Mouse (Mus musculus): ENCODE measurements around the gene Vmn1r2. TPM values are rescaled to one million over a fixed set of nuclear protein-coding genes. Genes with fewer than 3 reads are reported as not detected.
"Not testable (repeated sequence)": the region's sequence is repeated elsewhere in the genome, so short reads cannot be mapped to it uniquely, and the experiment has no call there.

Vmn1r2 gene
- polyA plus RNA-seq (2014; fragmentation: Nextera tagmentation; extraction: Ambion mirVana): not detected in 2 replicates

DNA sequence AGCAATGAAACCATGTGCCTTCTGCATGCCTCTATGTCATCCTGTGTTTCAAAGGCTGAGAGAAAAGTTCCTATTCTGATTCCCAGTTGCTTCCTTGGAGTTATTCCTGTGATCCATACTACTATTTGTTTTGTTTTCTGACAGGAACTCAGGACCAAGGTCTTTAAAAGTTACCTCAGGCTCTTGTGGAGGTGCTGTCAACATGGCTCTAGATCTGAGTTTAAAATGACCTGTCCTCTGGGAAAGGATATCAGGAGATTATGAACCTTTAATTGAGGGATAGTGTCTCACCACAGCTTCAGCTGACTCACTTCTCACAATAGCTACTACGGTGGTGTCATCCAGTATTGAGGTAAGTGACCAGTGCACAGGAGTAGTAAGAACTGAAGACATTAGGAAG, at the start of gene Vmn1r2:
Vmn1r2 (plus strand) TSS at position 301 of the 400 bp plus-strand sequence.
- H3K4me3 ChIP-seq (ENCODE audit: low read depth, low read length); H3K27me3 ChIP-seq (replicated peaks; ENCODE audit: control insufficient read depth, insufficient read depth, low read length); H3K4me2 ChIP-seq; ATAC-seq (replicated peaks; ENCODE audit: low FRiP score); H3K4me1 ChIP-seq (replicated peaks; ENCODE audit: control insufficient read depth, insufficient read depth, low read length); H3K27ac ChIP-seq (ENCODE audit: low read depth, low read length); H3K9me3 ChIP-seq (ENCODE audit: control insufficient read depth, low read length); DNase-seq (ENCODE audit: low spot score); H3K36me3 ChIP-seq (ENCODE audit: control insufficient read depth, insufficient read depth, low read length); H3K9ac ChIP-seq (ENCODE audit: low read depth, low read length): not testable (repeated sequence)
- no CpG with 5 or more reads among the region's 1 CpGs for WGBS

GRCm38 (mm10) chr4:3147926-3148325, 19.2 kb upstream of the Vmn1r2 start:
- not testable (repeated sequence) for ATAC-seq (replicated peaks; ENCODE audit: low FRiP score); H3K27ac ChIP-seq (ENCODE audit: low read depth, low read length); H3K9me3 ChIP-seq (ENCODE audit: control insufficient read depth, low read length); H3K4me3 ChIP-seq (ENCODE audit: low read depth, low read length); H3K4me2 ChIP-seq; H3K27me3 ChIP-seq (replicated peaks; ENCODE audit: control insufficient read depth, insufficient read depth, low read length); H3K36me3 ChIP-seq (ENCODE audit: control insufficient read depth, insufficient read depth, low read length); DNase-seq (ENCODE audit: low spot score); H3K4me1 ChIP-seq (replicated peaks; ENCODE audit: control insufficient read depth, insufficient read depth, low read length); H3K9ac ChIP-seq (ENCODE audit: low read depth, low read length)
- WGBS: no CpG with 5 or more reads among the region's 3 CpGs

GRCm38 (mm10) chr4:3153320-3153719, 13.8 kb upstream of the Vmn1r2 start:
- H3K9ac ChIP-seq (ENCODE audit: low read depth, low read length); DNase-seq (ENCODE audit: low spot score); H3K4me2 ChIP-seq; H3K4me3 ChIP-seq (ENCODE audit: low read depth, low read length); H3K4me1 ChIP-seq (replicated peaks; ENCODE audit: control insufficient read depth, insufficient read depth, low read length); H3K27me3 ChIP-seq (replicated peaks; ENCODE audit: control insufficient read depth, insufficient read depth, low read length); H3K9me3 ChIP-seq (ENCODE audit: control insufficient read depth, low read length); H3K27ac ChIP-seq (ENCODE audit: low read depth, low read length); ATAC-seq (replicated peaks; ENCODE audit: low FRiP score); H3K36me3 ChIP-seq (ENCODE audit: control insufficient read depth, insufficient read depth, low read length): not testable (repeated sequence)
- WGBS: 76% methylated on average over 2 of the region's 2 CpGs

GRCm38 (mm10) chr4:3164429-3164828, 2.7 kb upstream of the Vmn1r2 start:
- not testable (repeated sequence) for H3K27ac ChIP-seq (ENCODE audit: low read depth, low read length); DNase-seq (ENCODE audit: low spot score); H3K9ac ChIP-seq (ENCODE audit: low read depth, low read length); ATAC-seq (replicated peaks; ENCODE audit: low FRiP score); H3K36me3 ChIP-seq (ENCODE audit: control insufficient read depth, insufficient read depth, low read length); H3K9me3 ChIP-seq (ENCODE audit: control insufficient read depth, low read length); H3K4me3 ChIP-seq (ENCODE audit: low read depth, low read length); H3K4me2 ChIP-seq; H3K4me1 ChIP-seq (replicated peaks; ENCODE audit: control insufficient read depth, insufficient read depth, low read length); H3K27me3 ChIP-seq (replicated peaks; ENCODE audit: control insufficient read depth, insufficient read depth, low read length)

DNA sequence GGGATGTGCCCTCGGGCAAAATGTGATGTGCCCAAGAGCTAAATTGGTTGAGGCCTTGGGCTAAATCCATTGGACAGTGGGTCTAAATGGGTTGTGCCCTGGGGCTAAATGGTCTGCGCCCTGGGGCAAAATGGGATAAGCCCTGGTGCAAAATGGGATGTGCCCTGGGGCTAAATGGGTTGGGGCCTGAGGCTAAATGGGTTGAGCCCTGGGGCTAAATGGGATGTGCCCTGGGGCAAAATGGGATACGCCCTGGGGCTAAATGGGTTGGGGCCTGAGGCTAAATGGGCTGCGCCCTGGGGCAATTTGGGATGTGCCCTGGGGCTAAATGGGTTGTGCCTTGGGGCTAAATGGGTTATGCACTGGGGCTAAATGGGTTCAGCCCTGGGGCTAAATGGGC, 2.1 kb upstream of the Vmn1r2 start:
- Histone ChIP-seq H3K4me1 (replicated peaks; ENCODE audit: control insufficient read depth, insufficient read depth, low read length) (no peaks in the 10 kb centered on the region), H3K27ac (ENCODE audit: low read depth, low read length) (no peak overlapping the region), H3K27me3 (replicated peaks; ENCODE audit: control insufficient read depth, insufficient read depth, low read length) (no peaks in the 10 kb centered on the region), H3K9ac (ENCODE audit: low read depth, low read length) (no peak overlapping the region), H3K36me3 (ENCODE audit: control insufficient read depth, insufficient read depth, low read length) (no peaks in the 10 kb centered on the region), H3K4me2 (no peak overlapping the region), H3K4me3 (ENCODE audit: low read depth, low read length) (no peak overlapping the region), H3K9me3 (ENCODE audit: control insufficient read depth, low read length) (no peaks in the 10 kb centered on the region)
- 95% methylated on average over 4 of the region's 4 CpGs for WGBS
- ATAC-seq (replicated peaks; ENCODE audit: low FRiP score) (no peak; the same call in 1 of the 2 replicates), DNase-seq (ENCODE audit: low spot score) (peak; percentile 26)

- WGBS: 74% methylated on average over 4 of the region's 4 CpGs
- not testable (repeated sequence) for H3K27me3 ChIP-seq (replicated peaks; ENCODE audit: control insufficient read depth, insufficient read depth, low read length); H3K27ac ChIP-seq (ENCODE audit: low read depth, low read length); H3K4me2 ChIP-seq; H3K36me3 ChIP-seq (ENCODE audit: control insufficient read depth, insufficient read depth, low read length); H3K9ac ChIP-seq (ENCODE audit: low read depth, low read length); H3K4me3 ChIP-seq (ENCODE audit: low read depth, low read length); ATAC-seq (replicated peaks; ENCODE audit: low FRiP score); H3K4me1 ChIP-seq (replicated peaks; ENCODE audit: control insufficient read depth, insufficient read depth, low read length); H3K9me3 ChIP-seq (ENCODE audit: control insufficient read depth, low read length); DNase-seq (ENCODE audit: low spot score)
These were observed 7.5 kb downstream of the Vmn1r2 start for GRCm38 (mm10) chr4:3174586-3174985.

DNA sequence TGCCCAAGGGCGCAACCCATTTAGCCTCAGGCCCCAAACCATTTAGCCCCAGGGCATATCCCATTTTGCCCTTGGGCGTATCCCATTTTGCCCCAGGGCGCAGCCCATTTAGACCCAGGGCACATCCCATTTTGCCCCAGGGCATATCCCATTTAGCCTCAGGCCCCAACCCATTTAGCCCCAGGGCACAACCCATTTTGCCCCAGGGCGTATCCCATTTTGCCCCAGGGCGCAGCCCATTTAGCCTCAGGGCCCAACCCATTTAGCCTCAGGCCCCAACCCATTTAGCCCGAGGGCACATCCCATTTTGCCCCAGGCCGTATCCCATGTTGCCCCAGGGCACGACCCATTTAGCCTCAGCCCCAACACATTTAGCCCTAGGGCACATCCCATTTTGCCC, 8.6 kb downstream of the Vmn1r2 start:
- not testable (repeated sequence) for H3K27ac ChIP-seq (ENCODE audit: low read depth, low read length); H3K4me2 ChIP-seq; H3K4me1 ChIP-seq (replicated peaks; ENCODE audit: control insufficient read depth, insufficient read depth, low read length); DNase-seq (ENCODE audit: low spot score); ATAC-seq (replicated peaks; ENCODE audit: low FRiP score); H3K9me3 ChIP-seq (ENCODE audit: control insufficient read depth, low read length); H3K27me3 ChIP-seq (replicated peaks; ENCODE audit: control insufficient read depth, insufficient read depth, low read length); H3K9ac ChIP-seq (ENCODE audit: low read depth, low read length); H3K36me3 ChIP-seq (ENCODE audit: control insufficient read depth, insufficient read depth, low read length); H3K4me3 ChIP-seq (ENCODE audit: low read depth, low read length)
- 87% methylated on average over 5 of the region's 8 CpGs for WGBS

DNA sequence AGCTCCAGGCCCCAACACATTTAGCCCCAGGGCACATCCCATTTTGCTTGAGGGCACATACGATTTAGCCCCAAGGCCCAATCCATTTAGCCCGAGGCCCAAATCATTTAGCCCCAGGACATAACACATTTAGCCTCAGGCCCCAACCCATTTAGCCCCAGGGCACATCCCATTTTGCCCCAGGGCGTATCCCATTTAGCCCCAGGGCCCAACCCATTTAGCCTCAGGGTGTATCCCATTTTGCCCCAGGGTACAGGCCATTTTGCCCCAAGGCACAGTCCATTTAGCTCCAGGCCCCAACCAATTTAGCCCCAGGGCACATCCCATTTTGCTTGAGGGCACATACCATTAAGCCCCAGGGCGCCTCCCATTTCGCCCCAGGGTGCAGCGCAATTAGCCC, 9.1 kb downstream of the Vmn1r2 start:
- not testable (repeated sequence) for H3K36me3 ChIP-seq (ENCODE audit: control insufficient read depth, insufficient read depth, low read length); H3K9me3 ChIP-seq (ENCODE audit: control insufficient read depth, low read length); H3K27ac ChIP-seq (ENCODE audit: low read depth, low read length); H3K9ac ChIP-seq (ENCODE audit: low read depth, low read length); H3K4me3 ChIP-seq (ENCODE audit: low read depth, low read length); H3K27me3 ChIP-seq (replicated peaks; ENCODE audit: control insufficient read depth, insufficient read depth, low read length); H3K4me1 ChIP-seq (replicated peaks; ENCODE audit: control insufficient read depth, insufficient read depth, low read length); H3K4me2 ChIP-seq; DNase-seq (ENCODE audit: low spot score); ATAC-seq (replicated peaks; ENCODE audit: low FRiP score)
- WGBS: 91% methylated on average over 6 of the region's 6 CpGs

GRCm38 (mm10) chr4:3176746-3177490, 9.8 kb downstream of the Vmn1r2 start:
- H3K9ac ChIP-seq (ENCODE audit: low read depth, low read length); H3K27ac ChIP-seq (ENCODE audit: low read depth, low read length); ATAC-seq (replicated peaks; ENCODE audit: low FRiP score); H3K4me3 ChIP-seq (ENCODE audit: low read depth, low read length); H3K4me2 ChIP-seq; H3K4me1 ChIP-seq (replicated peaks; ENCODE audit: control insufficient read depth, insufficient read depth, low read length); H3K9me3 ChIP-seq (ENCODE audit: control insufficient read depth, low read length); H3K36me3 ChIP-seq (ENCODE audit: control insufficient read depth, insufficient read depth, low read length); H3K27me3 ChIP-seq (replicated peaks; ENCODE audit: control insufficient read depth, insufficient read depth, low read length); DNase-seq (ENCODE audit: low spot score): not testable (repeated sequence)
- WGBS: 91% methylated on average over 10 of the region's 10 CpGs
